Mouse (Mus musculus) kidney, postnatal 0 days (tissue): ENCODE results near the gene Aoc2. TPM values are rescaled to one million over a fixed set of nuclear protein-coding genes. Genes with fewer than 3 reads are reported as not detected.

Experiments used
- ATAC-seq: fragments of 200-750 bp; cut with Nextera tagmentation; replicated peaks from 2 replicates; pipeline ENCODE4 v1.8.0; 2017; ENCODE audit warnings: low read depth, moderate number of reproducible peaks, moderate TSS enrichment, moderate library complexity; ENCODE audit not compliant: low FRiP score
- DNase-seq: peaks from one replicate; pipeline ENCODE4 v3.0.0-alpha.2; 2016; ENCODE audit warnings: low spot score
- H3K27ac ChIP-seq: fragments of 300-500 bp; sonication (generic); 2 replicates; pipeline ENCODE4 v1.5.1; 2014; ENCODE audit warnings: mild to moderate bottlenecking
- H3K27me3 ChIP-seq: fragments of 300-500 bp; sonication (generic); 2 replicates; pipeline ENCODE4 v1.6.1; 2014; ENCODE audit warnings: low read length, mixed read lengths; ENCODE audit not compliant: insufficient read depth
- H3K36me3 ChIP-seq: fragments of 300-500 bp; sonication (generic); 2 replicates; pipeline ENCODE4 v1.6.1; 2014; ENCODE audit warnings: low read length, mixed read lengths; ENCODE audit not compliant: insufficient read depth
- H3K4me1 ChIP-seq: fragments of 300-500 bp; sonication (generic); replicated peaks from 2 replicates; pipeline ENCODE4 v1.6.1; 2014; ENCODE audit warnings: antibody characterized with exemption, low read length, mixed read lengths; ENCODE audit not compliant: insufficient read depth
- H3K4me2 ChIP-seq: fragments of 300-500 bp; sonication (generic); 2 replicates; pipeline ENCODE4 v1.6.1; 2014; ENCODE audit warnings: mild to moderate bottlenecking, low read length, moderate library complexity, mixed read lengths
- H3K4me3 ChIP-seq: fragments of 300-500 bp; sonication (generic); replicated peaks from 2 replicates; pipeline ENCODE4 v1.5.1; 2014; ENCODE audit warnings: low read depth, low read length
- H3K9ac ChIP-seq: fragments of 300-500 bp; sonication (generic); 2 replicates; pipeline ENCODE4 v1.6.1; 2014; ENCODE audit warnings: low read depth, low read length
- H3K9me3 ChIP-seq: fragments of 300-500 bp; sonication (generic); replicated peaks from 2 replicates; pipeline ENCODE4 v1.6.1; 2016; ENCODE audit warnings: low read length, inconsistent platforms, mixed read lengths
- CTCF ChIP-seq: IDR thresholded peaks from 2 replicates; pipeline ENCODE4 v1.5.1; 2016; ENCODE audit warnings: antibody characterized with exemption, low read depth, mild to moderate bottlenecking, moderate library complexity
- WGBS: fragments of 180-500 bp; shearing (Covaris S2); extraction: QIAGEN DNeasy Blood & Tissue Kit; methylation state at CpG from one replicate; pipeline ENCODE4 v1.1.7; 2014; 5-methylcytosine and 5-hydroxymethylcytosine counted together
- polyA plus RNA-seq: library from polyadenylated mRNA; unstranded; fragments of >200 nt; fragmentation: Nextera tagmentation; extraction: Ambion mirVana; gene quantifications from 2 replicates; pipeline ENCODE4 v1.2.1, GENCODE M21; 2015

Aoc2 gene
- polyA plus RNA-seq, 1 experiment from 2014 or later, result 0.58 TPM

DNA sequence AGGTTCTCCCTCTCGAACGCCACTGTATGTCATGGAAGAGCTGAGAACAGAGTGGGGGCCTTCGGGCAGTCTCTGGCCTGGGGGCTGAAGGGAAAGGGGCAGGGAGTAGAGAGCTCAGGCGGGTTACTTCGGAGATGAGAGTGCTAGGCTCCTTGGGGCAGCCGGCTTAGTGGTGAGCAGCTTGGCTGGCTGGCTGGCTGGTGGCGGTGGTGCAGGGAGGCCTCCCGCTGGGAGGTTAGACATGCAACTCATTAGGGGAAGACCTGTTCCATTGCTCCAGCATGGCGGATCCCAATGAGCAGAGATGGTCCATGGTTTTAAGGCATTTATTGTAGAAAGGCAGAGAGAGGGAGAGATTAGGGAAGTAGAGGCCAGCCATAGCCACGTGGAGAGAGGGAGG is 9.2 kb downstream of the Aoc2 start:
- H3K9me3 ChIP-seq, result no peaks in the 10 kb centered on the region
- no peaks in the 10 kb centered on the region for H3K27me3 ChIP-seq
- no peak overlapping the region for H3K27ac ChIP-seq
- no peaks in the 10 kb centered on the region for H3K36me3 ChIP-seq
- no peak overlapping the region for H3K9ac ChIP-seq
- TF ChIP-seq CTCF, result no peak
- no peak for DNase-seq
- WGBS, result 50% methylated on average over 10 of the region's 10 CpGs
- no peak for ATAC-seq
- H3K4me2 ChIP-seq, result peak overlapping the region; percentile 28; the same call in 1 of the 2 replicates
- H3K4me3 ChIP-seq, result 0 out of 2 replicates have a peak overlapping the region, but pooled peaks have one; percentile 4
- peaks cover 12% of the 10 kb centered on the region; the same call in 1 of the 2 replicates for H3K4me1 ChIP-seq

DNA sequence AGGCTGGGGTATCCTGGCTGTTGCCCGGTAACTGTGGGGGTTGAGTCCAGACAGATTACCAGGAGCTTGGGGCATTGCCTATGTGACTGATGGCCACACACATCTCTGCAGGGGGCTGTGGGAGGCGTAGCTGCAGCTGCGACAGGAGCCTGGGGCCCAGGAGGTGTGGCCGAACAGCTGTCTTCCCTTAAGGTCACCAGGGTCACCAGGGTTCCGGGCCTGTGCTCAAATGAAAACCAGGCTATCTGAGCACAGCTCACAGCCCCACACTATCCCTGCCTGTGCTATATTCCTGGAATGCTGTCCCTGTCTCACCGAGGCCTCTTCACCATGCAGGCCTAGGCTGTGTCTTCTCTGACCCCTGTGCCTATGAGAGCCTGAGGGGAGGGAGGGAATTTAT is 9.7 kb downstream of the Aoc2 start:
- H3K27me3 ChIP-seq, result no peaks in the 10 kb centered on the region
- no peak overlapping the region for H3K9ac ChIP-seq
- no peak overlapping the region for H3K4me3 ChIP-seq
- TF ChIP-seq CTCF, result no peak
- H3K4me1 ChIP-seq, result peaks cover 12% of the 10 kb centered on the region; the same call in 1 of the 2 replicates
- H3K9me3 ChIP-seq, result no peaks in the 10 kb centered on the region
- no peak for DNase-seq
- H3K27ac ChIP-seq, result no peak overlapping the region
- no peaks in the 10 kb centered on the region for H3K36me3 ChIP-seq
- ATAC-seq, result no peak
- WGBS, result 14% methylated on average over 6 of the region's 6 CpGs
- peak overlapping the region; percentile 28; the same call in 1 of the 2 replicates for H3K4me2 ChIP-seq

GRCm38 (mm10) chr11:101335685-101336084 is 10.8 kb downstream of the Aoc2 start:
- Histone ChIP-seq H3K4me3 (no peak overlapping the region), H3K4me2 (no peak overlapping the region), H3K36me3 (no peaks in the 10 kb centered on the region), H3K9ac (no peak overlapping the region), H3K4me1 (peaks cover 10% of the 10 kb centered on the region; the same call in 1 of the 2 replicates), H3K27ac (no peak overlapping the region), H3K27me3 (no peaks in the 10 kb centered on the region), H3K9me3 (no peaks in the 10 kb centered on the region)
- TF ChIP-seq CTCF, result peak; percentile 42
- WGBS, result 85% methylated on average over 9 of the region's 9 CpGs
- DNase-seq (no peak), ATAC-seq (no peak)

- 4% methylated on average over 9 of the region's 9 CpGs for WGBS
- DNase-seq, result peak; percentile 86
These were observed 13.4 kb downstream of the Aoc2 start for GRCm38 (mm10) chr11:101338123-101338760.

DNA sequence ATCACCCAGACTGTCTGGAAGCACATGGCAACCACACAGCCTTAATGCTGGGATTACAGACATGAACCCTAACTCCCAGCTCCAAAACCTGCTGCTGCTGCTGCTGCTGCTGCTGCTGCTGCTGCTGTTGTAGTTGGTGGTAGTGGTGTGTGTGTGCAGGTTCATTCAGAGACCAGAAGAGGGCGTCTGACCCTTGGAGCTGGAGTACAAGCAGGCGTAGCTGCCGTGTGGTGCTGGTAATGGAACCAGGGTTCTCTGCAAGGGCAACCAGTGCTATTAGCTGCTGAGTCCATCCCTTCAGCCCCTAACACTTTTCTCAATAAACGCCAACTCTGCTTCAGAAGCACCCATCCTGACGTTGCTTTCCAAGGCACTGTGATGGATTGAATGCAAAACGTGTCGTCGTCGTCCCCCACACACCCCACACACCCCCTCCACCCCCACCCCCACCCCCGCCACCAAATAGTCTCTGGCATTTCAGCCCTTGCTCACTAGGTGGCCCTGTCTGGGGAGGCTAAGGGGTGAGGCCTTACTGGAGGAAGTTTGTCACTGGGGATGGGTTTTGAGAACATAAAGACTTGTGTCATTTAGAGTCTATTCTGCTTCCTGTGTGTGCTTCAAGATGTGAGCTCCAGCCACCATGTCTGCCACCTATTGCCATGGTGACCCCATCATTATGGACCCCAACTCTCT is 22.4 kb downstream of the Aoc2 start:
- Histone ChIP-seq H3K4me3 (no peak overlapping the region), H3K36me3 (no peaks in the 10 kb centered on the region), H3K9ac (no peak overlapping the region), H3K27ac (no peak overlapping the region), H3K27me3 (no peaks in the 10 kb centered on the region), H3K4me1 (0 out of 2 replicates have a peak, but pooled peaks cover 3% of the 10 kb centered on the region), H3K9me3 (no peaks in the 10 kb centered on the region), H3K4me2 (no peak overlapping the region)
- ATAC-seq (no peak), DNase-seq (no peak)
- 77% methylated on average over 10 of the region's 10 CpGs for WGBS
- peak; percentile 10; the same call in 1 of the 2 replicates for TF ChIP-seq CTCF

More at GRCm38 (mm10) chr11:101338123-101338760, 13.4 kb downstream of the Aoc2 start:
- H3K27me3 ChIP-seq, result no peaks in the 10 kb centered on the region
- ATAC-seq, result peak; percentile 77
- H3K9me3 ChIP-seq, result no peaks in the 10 kb centered on the region
- no peak for TF ChIP-seq CTCF
- peaks cover 9% of the 10 kb centered on the region; the same call in 1 of the 2 replicates for H3K4me1 ChIP-seq
- no peak overlapping the region for H3K9ac ChIP-seq
- peak overlapping the region; percentile 50 for H3K4me2 ChIP-seq
- no peaks in the 10 kb centered on the region for H3K36me3 ChIP-seq
- 0 out of 2 replicates have a peak overlapping the region, but pooled peaks have one; percentile 7 for H3K4me3 ChIP-seq
- peak overlapping the region; percentile 44 for H3K27ac ChIP-seq

DNA sequence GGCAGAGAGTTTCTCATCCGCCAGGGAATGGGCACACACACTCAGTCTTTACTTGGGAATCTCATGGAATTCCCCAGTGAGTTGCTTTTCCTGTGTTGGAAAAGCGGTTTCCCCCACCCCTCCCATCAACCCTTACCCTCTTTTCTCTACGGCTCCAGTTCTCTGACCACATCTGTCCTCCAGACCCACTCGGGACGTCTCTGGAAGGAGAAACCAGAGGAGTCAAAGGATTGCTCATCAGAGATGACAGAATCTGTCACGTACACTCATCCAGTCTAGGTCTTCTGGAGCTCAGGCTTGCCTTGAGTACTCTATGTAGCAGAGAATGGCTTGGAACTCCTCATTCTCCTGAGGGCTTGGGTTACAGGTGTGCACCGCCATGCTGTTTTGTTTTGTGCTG is 23.9 kb downstream of the Aoc2 start:
- H3K27me3 ChIP-seq, result no peaks in the 10 kb centered on the region
- no peak overlapping the region for H3K4me3 ChIP-seq
- no peak for DNase-seq
- WGBS, result 68% methylated on average over 7 of the region's 7 CpGs
- ATAC-seq, result no peak
- H3K9me3 ChIP-seq, result no peaks in the 10 kb centered on the region
- H3K36me3 ChIP-seq, result no peaks in the 10 kb centered on the region
- no peak overlapping the region for H3K27ac ChIP-seq
- H3K9ac ChIP-seq, result no peak overlapping the region
- TF ChIP-seq CTCF, result no peak
- no peak overlapping the region for H3K4me2 ChIP-seq
- H3K4me1 ChIP-seq, result 0 out of 2 replicates have a peak, but pooled peaks cover 3% of the 10 kb centered on the region
